Mouse (Mus musculus) inflammation-experienced regulatory T-cells, adult 6 months (primary cell): ENCODE measurements around the gene Ddt. TPM values are rescaled to one million over a fixed set of nuclear protein-coding genes. Genes with fewer than 3 reads are reported as not detected.

ENCODE experiments used
- ATAC-seq: one replicate; pipeline ENCODE4 v1.8.0; 2017
- polyA plus RNA-seq, 3 experiments: library from polyadenylated mRNA; unstranded; fragments of 100-300 nt; shearing (Covaris generic); gene quantifications; one replicate each; pipeline ENCODE4 v1.2.1; 2017

The Ddt gene
- polyA plus RNA-seq: 10 to 100 TPM; 63.4 to 95.0 (median 86.4) TPM

DNA sequence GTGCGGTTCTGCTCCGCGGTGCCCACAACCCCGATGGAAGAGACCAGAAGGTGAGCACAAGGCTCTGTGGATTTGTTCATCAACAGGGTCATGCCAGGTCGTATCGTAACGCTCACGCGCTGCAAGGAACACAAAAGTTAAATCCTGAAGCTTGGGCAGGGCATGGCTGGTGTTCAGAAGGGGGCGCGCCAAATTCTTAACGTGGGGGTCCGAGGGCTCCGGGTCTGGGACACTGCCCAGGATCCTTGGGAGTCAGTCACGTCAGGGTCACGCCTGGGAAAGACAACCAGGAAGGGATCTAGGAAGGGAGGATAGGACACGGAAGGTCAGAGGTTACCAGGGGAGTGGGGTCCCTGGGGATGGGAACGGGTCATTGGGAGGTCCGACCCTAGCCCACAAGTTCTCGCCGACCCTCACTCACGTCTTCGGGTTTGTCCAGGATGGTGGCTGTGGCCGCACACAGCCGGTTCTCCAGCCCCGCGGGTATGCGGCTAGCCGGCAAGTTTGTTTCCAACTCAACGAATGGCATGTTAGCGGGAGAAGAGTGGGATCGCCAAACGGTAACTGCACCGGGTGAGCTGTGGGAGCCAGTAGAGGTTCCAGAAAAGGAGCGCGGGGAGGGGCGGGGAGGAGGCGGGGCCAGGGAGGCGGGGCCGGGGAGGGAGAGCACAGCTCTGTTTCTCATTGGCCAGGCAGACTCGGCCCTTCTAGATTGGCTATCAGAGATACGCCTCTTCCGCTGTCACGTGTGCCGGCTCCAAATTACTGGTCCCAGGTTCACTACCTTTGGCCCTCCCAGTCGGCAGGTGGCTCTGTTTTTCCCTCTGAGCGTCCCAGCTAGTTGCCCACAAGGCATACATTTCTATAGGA is at the start of gene Ddt:
Ddt (minus strand) TSS at position 620 of the 870 bp plus-strand sequence.
- ATAC-seq: peak; percentile 99

DNA sequence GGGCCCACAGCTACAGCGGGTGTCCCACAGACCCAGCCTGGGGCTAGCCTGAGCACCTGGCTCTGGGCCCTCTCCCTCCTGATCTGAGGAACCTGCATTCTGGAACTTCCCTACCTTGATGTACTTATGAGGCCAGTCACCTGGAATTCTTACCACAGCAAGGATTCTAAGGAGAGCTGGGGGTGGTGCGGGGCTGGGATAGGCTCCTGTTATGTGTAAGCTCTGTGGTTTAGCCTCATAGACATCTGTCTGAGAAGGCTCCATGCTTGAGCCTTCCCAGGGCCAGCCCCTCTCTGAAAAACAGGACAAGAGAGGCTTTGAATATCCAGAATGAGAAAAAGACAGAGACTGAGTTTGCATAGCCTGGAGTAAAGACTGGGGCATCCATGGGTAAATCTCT is 49.2 kb upstream of the Ddt start, which contains the start of gene Gstt4:
Gstt4 (minus strand) TSS at position 101 of the 400 bp plus-strand sequence.
- no peak for ATAC-seq

GRCm38 (mm10) chr10:75819882-75820281 is 46.7 kb upstream of the Ddt start:
- ATAC-seq: no peak

DNA sequence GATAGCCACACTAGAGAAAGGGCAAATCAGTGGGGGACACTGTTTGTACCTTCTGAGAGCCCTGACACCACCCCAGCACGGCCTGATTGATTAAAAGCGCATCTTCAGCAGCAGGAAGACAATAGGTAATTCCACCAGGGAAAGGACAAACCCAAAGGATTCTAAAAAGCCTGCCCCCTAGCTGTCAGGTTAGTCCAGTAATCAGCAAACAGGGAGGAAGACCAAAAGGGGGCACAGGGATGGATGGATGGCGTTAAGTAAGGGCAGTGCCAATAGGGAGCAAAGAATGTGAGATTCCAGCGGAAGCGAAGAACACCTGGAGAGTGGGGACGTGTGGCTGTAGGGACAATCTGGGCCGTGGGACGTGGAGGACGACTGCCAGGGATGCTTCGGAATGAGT is 45.4 kb upstream of the Ddt start:
- no peak for ATAC-seq

- no peak for ATAC-seq
Measured at GRCm38 (mm10) chr10:75804217-75804616, 31.0 kb upstream of the Ddt start.

DNA sequence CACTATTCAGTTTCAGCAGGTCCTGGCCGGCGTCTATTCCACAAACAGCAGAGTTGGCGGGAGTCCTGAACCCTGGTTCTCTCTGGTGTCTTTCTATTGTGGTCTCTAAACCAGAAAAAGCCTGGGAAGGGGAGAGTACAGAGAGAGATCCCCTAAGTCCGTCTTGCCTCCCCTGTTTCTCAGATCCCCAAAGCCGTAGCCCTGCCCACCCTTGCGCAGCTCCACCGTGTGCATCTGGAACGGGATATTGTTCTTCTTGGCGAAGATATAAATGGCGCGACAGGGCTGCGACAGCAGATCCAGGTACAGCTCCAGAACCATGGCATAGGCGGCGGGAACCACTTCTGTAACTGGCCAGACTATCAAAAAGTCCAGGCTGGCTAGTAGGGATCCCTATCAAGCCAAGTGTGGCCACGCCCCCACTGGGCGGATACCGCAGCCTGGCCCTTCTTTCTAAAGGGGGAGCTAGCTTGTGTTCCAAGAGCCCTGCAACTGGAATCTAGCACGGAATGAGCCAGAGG is 25.0 kb upstream of the Ddt start, which contains the start of gene Gstt1:
Gstt1 (minus strand) TSS at position 409 of the 521 bp plus-strand sequence.
- ATAC-seq: peak; percentile 37

DNA sequence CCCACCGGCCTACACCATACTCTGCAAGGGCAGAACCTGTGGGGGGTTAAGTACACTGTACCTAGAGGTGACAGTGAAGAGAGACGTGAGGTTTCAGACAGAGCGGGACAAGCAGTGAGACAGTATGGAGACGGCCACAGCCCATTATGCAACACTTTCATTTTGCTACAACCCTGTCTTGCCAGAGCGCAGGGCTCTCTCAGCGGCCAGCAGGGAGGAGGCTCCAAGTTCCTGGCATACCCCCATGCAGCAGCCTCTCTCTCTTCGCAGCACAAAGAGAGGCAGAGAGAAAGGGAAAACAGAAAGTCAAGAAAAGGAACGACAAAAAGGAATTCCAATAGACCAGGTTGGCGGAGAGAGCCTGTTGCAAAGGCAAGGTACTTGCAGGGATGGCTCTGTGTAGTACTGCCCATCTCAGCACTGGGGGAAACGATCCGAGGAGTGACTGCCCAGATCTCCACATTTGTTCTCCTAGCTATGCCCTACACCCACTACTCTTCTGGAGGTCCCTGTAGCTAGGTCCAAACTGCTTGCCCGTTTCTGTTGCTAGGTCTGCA is 24.5 kb upstream of the Ddt start:
- peak; percentile 70 for ATAC-seq

- ATAC-seq: no peak
Measured at GRCm38 (mm10) chr10:75796731-75797516, 23.7 kb upstream of the Ddt start.

- ATAC-seq: no peak
Measured at GRCm38 (mm10) chr10:75794880-75795279, 21.7 kb upstream of the Ddt start.

GRCm38 (mm10) chr10:75790773-75791172 is 17.6 kb upstream of the Ddt start:
- no peak for ATAC-seq

DNA sequence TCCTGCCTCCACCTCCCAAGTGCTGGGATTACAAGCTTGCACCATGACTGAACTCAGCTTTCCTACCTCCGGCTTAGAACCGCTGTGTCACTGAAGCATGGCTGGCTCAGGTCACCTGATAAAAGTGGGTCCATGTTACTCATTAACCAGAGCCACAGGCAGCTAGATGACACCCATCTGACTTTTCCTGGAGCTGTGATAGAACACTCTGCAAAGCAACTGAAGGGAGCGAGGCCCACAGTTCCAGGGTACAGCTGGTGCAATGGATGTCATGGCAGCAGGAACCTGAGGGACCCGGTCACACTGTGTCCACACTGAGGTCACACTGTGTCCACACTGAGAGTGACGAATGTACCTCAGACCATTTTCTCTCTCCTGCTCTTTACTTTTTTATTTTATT is 16.6 kb upstream of the Ddt start:
- ATAC-seq: no peak

- no peak for ATAC-seq
Measured at GRCm38 (mm10) chr10:75789081-75789735, 16.0 kb upstream of the Ddt start.

- no peak for ATAC-seq
Measured at GRCm38 (mm10) chr10:75788277-75788676, 15.1 kb upstream of the Ddt start.

- no peak for ATAC-seq
Measured at GRCm38 (mm10) chr10:75785442-75785841, 12.2 kb upstream of the Ddt start.

DNA sequence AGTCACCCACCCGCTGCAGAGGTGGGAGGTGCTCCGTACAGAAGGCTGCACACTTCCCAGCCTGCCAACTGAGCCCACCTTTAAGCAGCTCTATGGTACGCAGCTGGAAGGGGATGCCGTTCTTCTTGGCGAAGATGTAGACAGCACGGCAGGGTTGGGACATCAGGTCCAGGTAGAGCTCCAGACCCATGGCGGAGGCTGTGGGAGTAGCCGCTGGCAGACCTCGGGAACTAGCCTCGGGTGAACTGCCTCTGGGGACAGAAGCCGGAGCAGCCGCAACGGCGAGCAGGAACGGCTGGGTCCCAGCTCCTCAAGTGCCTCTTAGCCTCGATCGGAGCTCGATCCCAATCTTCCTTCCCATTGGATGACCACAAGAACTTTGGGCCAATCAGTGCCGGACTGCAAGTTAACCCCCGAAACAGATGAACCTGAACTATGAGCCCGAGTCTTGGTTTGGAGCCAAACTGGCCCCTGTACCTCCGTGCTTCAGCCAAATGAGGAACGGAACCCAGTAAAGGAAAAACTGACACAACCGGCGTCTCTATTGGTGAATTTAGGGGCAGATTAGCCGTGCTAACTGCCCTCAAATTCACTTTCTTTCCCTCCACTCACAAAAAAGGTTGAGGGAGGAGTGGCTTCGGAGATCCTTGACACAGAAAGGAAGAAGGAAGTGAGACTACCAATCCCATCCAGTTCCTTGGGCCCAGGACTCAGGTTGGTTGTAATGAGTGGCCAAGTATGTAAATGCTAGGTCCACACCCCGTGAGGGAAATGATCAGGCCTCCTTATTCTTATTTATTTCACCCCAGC is 7.8 kb upstream of the Ddt start, which contains the start of the genes Gm20441 and Gstt3:
Gm20441 (minus strand) TSS at position 186 of the 810 bp plus-strand sequence.
Gstt3 (minus strand) TSS at position 646 of the 810 bp plus-strand sequence.
- ATAC-seq: peak; percentile 55

GRCm38 (mm10) chr10:75779206-75780174 is 6.3 kb upstream of the Ddt start:
- ATAC-seq: peak; percentile 18

GRCm38 (mm10) chr10:75777885-75778284 is 4.7 kb upstream of the Ddt start:
- ATAC-seq: no peak

DNA sequence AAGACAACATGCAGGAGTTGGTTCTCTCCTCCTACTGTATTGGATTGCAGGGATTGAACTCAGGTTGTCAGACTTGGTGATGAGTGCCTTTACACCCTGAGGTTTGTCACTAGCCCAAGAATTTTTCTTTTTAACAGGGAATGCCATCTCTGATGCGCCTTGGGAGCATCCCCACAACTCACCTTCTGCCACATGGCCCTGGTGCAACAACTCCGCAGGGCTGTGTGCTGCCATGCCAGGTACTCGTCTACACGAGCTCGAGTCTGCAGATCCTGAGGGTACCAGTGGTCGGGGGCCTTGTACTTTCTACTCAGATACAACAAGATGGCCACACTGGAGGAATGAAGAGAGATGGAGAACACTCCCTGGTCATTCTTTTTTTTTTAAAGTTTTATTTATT is 3.3 kb upstream of the Ddt start:
- ATAC-seq: no peak

DNA sequence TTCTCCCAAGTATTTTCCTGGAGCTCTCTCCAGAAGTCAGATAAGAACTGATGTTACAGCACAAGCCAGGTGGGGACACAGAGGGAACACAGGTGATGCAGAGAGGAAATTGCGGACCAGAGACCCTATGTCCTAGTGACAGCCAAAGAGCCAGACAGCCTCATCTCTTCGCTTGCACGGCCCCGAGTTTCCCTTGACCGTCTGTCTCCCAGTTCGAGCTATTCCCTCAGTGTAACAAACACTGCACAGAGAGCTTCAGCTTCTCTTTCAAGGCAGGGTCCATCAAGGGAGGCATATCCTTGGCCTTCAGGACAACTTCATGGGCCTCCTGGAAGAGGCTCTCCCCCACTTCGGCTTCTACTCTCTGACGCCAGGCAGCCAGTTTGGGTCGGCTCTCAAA is 1.4 kb upstream of the Ddt start:
- ATAC-seq: no peak

DNA sequence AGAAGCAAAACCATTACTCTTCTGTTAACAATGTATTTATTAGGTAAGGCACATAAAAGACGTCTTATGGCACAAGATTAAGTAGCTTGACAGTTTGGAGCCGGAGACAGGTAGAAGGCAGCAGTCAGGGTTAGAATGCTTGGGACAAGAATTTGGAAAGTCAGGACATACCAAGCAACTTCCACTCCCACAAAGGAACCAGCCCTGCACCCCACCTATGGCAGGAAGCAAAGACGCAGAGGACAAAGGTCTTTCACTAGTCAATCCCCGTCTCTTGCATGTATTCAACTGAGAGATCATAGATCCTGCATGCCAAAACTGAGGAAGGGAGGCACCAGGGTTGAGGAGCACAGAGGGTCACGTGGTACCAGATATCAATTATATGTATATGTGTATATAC is 888 bp upstream of the Ddt start:
- ATAC-seq: no peak
